Mouse (Mus musculus) MEL (cell line): Measurements from ENCODE around the gene Srgap1. TPM values are rescaled to one million over a fixed set of nuclear protein-coding genes. Genes with fewer than 3 reads are reported as not detected.

ENCODE experiments used
- DNase-seq: peaks from one replicate; pipeline ENCODE4 v3.0.0; 2011; ENCODE audit warnings: low read depth, low spot score
- H3K27ac ChIP-seq: 2 replicates; pipeline ENCODE4 v1.5.1; 2012; ENCODE audit warnings: low read depth, mild to moderate bottlenecking, control low read depth, low read length, moderate library complexity; ENCODE audit not compliant: control insufficient read depth
- H3K27me3 ChIP-seq, 2 experiments: fragments of 150-350 bp in 1 of 2; sonication (generic) in 1 of 2; 2 replicates each; pipeline ENCODE4 v1.6.1; 2012; ENCODE audit warnings: low read length in 2 of 2, mild to moderate bottlenecking in 2 of 2, improper control_type of control experiment in 1 of 2, moderate library complexity in 1 of 2; ENCODE audit not compliant: insufficient read depth in 2 of 2, control insufficient read depth in 1 of 2
- H3K36me3 ChIP-seq, 2 experiments: 2 replicates each; pipeline ENCODE4 v1.6.1; 2012 to 2014; ENCODE audit warnings: low read length in 2 of 2, improper control_type of control experiment in 1 of 2, inconsistent platforms in 1 of 2, mild to moderate bottlenecking in 1 of 2; ENCODE audit not compliant: insufficient read depth in 2 of 2, control insufficient read depth in 1 of 2
- H3K4me1 ChIP-seq, 2 experiments: fragments of 150-350 bp in 1 of 2; sonication (generic) in 1 of 2; 2 replicates each; pipeline ENCODE4 v1.6.1; 2012; ENCODE audit warnings: low read length in 2 of 2, improper control_type of control experiment in 1 of 2, mild to moderate bottlenecking in 1 of 2; ENCODE audit not compliant: insufficient read depth in 2 of 2, control insufficient read depth in 1 of 2
- H3K4me3 ChIP-seq, 2 experiments: fragments of 150-350 bp in 1 of 2; sonication (generic) in 1 of 2; 2 replicates each; pipeline ENCODE4 v1.5.1; 2012; ENCODE audit warnings: low read depth in 2 of 2, low read length in 2 of 2, mild to moderate bottlenecking in 2 of 2, moderate library complexity in 2 of 2, control low read depth in 1 of 2, improper control_type of control experiment in 1 of 2; ENCODE audit not compliant: control insufficient read depth in 1 of 2, insufficient read depth in 1 of 2
- H3K79me2 ChIP-seq: 2 replicates; pipeline ENCODE4 v1.6.1; 2012; ENCODE audit warnings: mild to moderate bottlenecking, low read length, moderate library complexity; ENCODE audit not compliant: control insufficient read depth, poor library complexity, insufficient read depth
- H3K9ac ChIP-seq: 2 replicates; pipeline ENCODE4 v1.6.1; 2012; ENCODE audit warnings: low read depth, mild to moderate bottlenecking, control low read depth, low read length, moderate library complexity; ENCODE audit not compliant: control insufficient read depth, poor library complexity, severe bottlenecking
- H3K9me3 ChIP-seq: fragments of 150-350 bp; sonication (generic); replicated peaks from 2 replicates; pipeline ENCODE4 v1.6.1; 2012; ENCODE audit warnings: mild to moderate bottlenecking, low read length, improper control_type of control experiment, moderate library complexity; ENCODE audit not compliant: insufficient read depth
- BHLHE40 ChIP-seq: IDR thresholded peaks from 2 replicates; pipeline ENCODE4 v1.6.1; 2012; ENCODE audit warnings: low read depth, mild to moderate bottlenecking, inconsistent platforms, low read length, improper control_type of control experiment, borderline replicate concordance
- CHD1 ChIP-seq: IDR thresholded peaks from 2 replicates; pipeline ENCODE4 v1.6.1; 2012; ENCODE audit warnings: low read depth, mild to moderate bottlenecking, inconsistent platforms, low read length, improper control_type of control experiment
- CHD2 ChIP-seq: IDR thresholded peaks from 2 replicates; pipeline ENCODE4 v1.6.1; 2011; ENCODE audit warnings: low read length, improper control_type of control experiment
- E2F4 ChIP-seq: IDR thresholded peaks from 2 replicates; pipeline ENCODE4 v1.6.1; 2011; ENCODE audit warnings: low read depth, low read length, improper control_type of control experiment, borderline replicate concordance
- ELF1 ChIP-seq: IDR thresholded peaks from 2 replicates; pipeline ENCODE4 v1.6.1; 2014; ENCODE audit warnings: low read depth, mild to moderate bottlenecking, inconsistent platforms, low read length, improper control_type of control experiment, moderate library complexity
- ETS1 ChIP-seq: IDR thresholded peaks from 2 replicates; pipeline ENCODE4 v1.6.1; 2012; ENCODE audit warnings: low read depth, mild to moderate bottlenecking, inconsistent platforms, low read length, improper control_type of control experiment, moderate library complexity
- JUND ChIP-seq: IDR thresholded peaks from 2 replicates; pipeline ENCODE4 v1.6.1; 2011; ENCODE audit warnings: low read depth, mild to moderate bottlenecking, improper control_type of control experiment, low read length
- MAFK ChIP-seq: IDR thresholded peaks from 2 replicates; pipeline ENCODE4 v1.6.1; 2011; ENCODE audit warnings: low read depth, mild to moderate bottlenecking, low read length, improper control_type of control experiment, borderline replicate concordance
- MAX ChIP-seq: IDR thresholded peaks from 2 replicates; pipeline ENCODE4 v1.6.1; 2011; ENCODE audit warnings: low read length, improper control_type of control experiment
- MAZ ChIP-seq: IDR thresholded peaks from 2 replicates; pipeline ENCODE4 v1.6.1; 2012; ENCODE audit warnings: low read depth, mild to moderate bottlenecking, inconsistent platforms, low read length, improper control_type of control experiment
- MEF2A ChIP-seq: IDR thresholded peaks from 2 replicates; pipeline ENCODE4 v1.6.1; 2014; ENCODE audit warnings: low read depth, mild to moderate bottlenecking, inconsistent platforms, low read length, improper control_type of control experiment; ENCODE audit not compliant: poor library complexity, insufficient replicate concordance, severe bottlenecking; ENCODE audit errors: extremely low read depth
- MYB ChIP-seq: IDR thresholded peaks from 2 replicates; pipeline ENCODE4 v1.6.1; 2011; ENCODE audit warnings: mild to moderate bottlenecking, low read depth, low read length, improper control_type of control experiment
- NELFE ChIP-seq: IDR thresholded peaks from 2 replicates; pipeline ENCODE4 v1.6.1; 2011; ENCODE audit warnings: low read depth, low read length, improper control_type of control experiment
- NRF1 ChIP-seq: IDR thresholded peaks from 2 replicates; pipeline ENCODE4 v1.6.1; 2014; ENCODE audit warnings: low read depth, mild to moderate bottlenecking, inconsistent platforms, low read length, improper control_type of control experiment, moderate library complexity; ENCODE audit not compliant: poor library complexity, insufficient read depth, severe bottlenecking
- POLR2A ChIP-seq, 2 experiments: IDR thresholded peaks; 2 replicates each; pipeline ENCODE4 v1.6.1; 2011 to 2012; ENCODE audit warnings: low read length in 2 of 2, mild to moderate bottlenecking in 2 of 2, control low read depth in 1 of 2, improper control_type of control experiment in 1 of 2, low read depth in 1 of 2, moderate library complexity in 1 of 2; ENCODE audit not compliant: control insufficient read depth in 1 of 2, insufficient read depth in 1 of 2, poor library complexity in 1 of 2
- RAD21 ChIP-seq: IDR thresholded peaks from 2 replicates; pipeline ENCODE4 v1.6.1; 2011; ENCODE audit warnings: mild to moderate bottlenecking, low read depth, low read length, improper control_type of control experiment
- RCOR1 ChIP-seq: IDR thresholded peaks from 2 replicates; pipeline ENCODE4 v1.6.1; 2012; ENCODE audit warnings: low read depth, mild to moderate bottlenecking, inconsistent platforms, low read length, improper control_type of control experiment
- SMC3 ChIP-seq: IDR thresholded peaks from 2 replicates; pipeline ENCODE4 v1.6.1; 2011; ENCODE audit warnings: low read depth, low read length, improper control_type of control experiment
- TBP ChIP-seq: IDR thresholded peaks from 2 replicates; pipeline ENCODE4 v1.8.0; 2011; ENCODE audit warnings: low read depth, low read length, improper control_type of control experiment
- USF1 ChIP-seq: IDR thresholded peaks from 2 replicates; pipeline ENCODE4 v1.6.1; 2014; ENCODE audit warnings: low read depth, mild to moderate bottlenecking, inconsistent platforms, low read length, improper control_type of control experiment, moderate library complexity
- USF2 ChIP-seq, 2 experiments: IDR thresholded peaks; 2 replicates each; pipeline ENCODE4 v1.6.1; 2011 to 2012; ENCODE audit warnings: improper control_type of control experiment in 2 of 2, low read length in 2 of 2, borderline replicate concordance in 1 of 2, inconsistent platforms in 1 of 2, low read depth in 1 of 2, mild to moderate bottlenecking in 1 of 2; ENCODE audit not compliant: insufficient read depth in 1 of 2
- ZC3H11A ChIP-seq: IDR thresholded peaks from 2 replicates; pipeline ENCODE4 v1.6.1; 2012; ENCODE audit warnings: low read depth, mild to moderate bottlenecking, inconsistent platforms, low read length, improper control_type of control experiment
- ZKSCAN1 ChIP-seq: IDR thresholded peaks from 2 replicates; pipeline ENCODE4 v1.6.1; 2012; ENCODE audit warnings: low read depth, mild to moderate bottlenecking, inconsistent platforms, low read length, improper control_type of control experiment, moderate library complexity
- ZMIZ1 ChIP-seq: IDR thresholded peaks from 2 replicates; pipeline ENCODE4 v1.6.1; 2012; ENCODE audit warnings: low read depth, mild to moderate bottlenecking, inconsistent platforms, low read length, improper control_type of control experiment, moderate library complexity
- polyA plus RNA-seq, 2 experiments: library from polyadenylated mRNA; stranded (reverse) in 1 of 2; unstranded in 1 of 2; fragments of >175 nt in 1 of 2; fragments of >200 nt in 1 of 2; gene quantifications; 2 replicates each; pipeline versions ENCODE4 v1.2.1 to v1.2.4; 2012; ENCODE audit warnings: low replicate concordance in 2 of 2, low read depth in 1 of 2; ENCODE audit not compliant: insufficient read length in 2 of 2, insufficient read depth in 1 of 2, missing spikeins in 1 of 2
- total RNA-seq: library from RNA; depleted of rRNA; stranded (reverse); fragments of 300-350 nt; gene quantifications from 2 replicates; pipeline ENCODE4 v1.2.3, GENCODE M21; 2012

The Srgap1 gene
- total and polyA plus RNA-seq, 3 experiments, result not detected

DNA sequence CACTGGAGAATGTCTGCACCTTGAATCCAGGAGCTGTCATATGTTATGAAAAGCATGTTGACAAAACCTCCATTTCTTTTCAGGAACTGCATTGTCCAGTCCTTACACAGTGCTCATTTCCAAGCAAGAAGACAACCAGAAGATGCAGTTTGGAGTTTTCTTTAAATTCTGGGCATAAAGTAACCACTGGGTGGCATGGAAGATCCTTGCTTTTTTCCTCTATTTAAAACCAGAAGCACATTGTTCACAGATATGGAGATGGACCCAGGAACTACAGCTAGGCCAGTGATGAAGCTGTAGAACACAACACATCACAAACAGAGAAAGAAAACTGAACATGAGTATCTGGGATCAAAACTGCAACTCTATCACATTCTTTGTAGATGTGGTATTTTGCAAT, 22.0 kb upstream of the Srgap1 start:
- no peak overlapping the region for H3K4me3 ChIP-seq
- no peak for DNase-seq
- TF ChIP-seq MAX (no peak), ZC3H11A (no peak), RCOR1 (no peak), POLR2A (IDR thresholded peaks at IDR 0.05; ENCODE audit: control insufficient read depth in 1 of 2, insufficient read depth in 1 of 2, low read depth in 1 of 2, low read length in 2 of 2, poor library complexity in 1 of 2) (no peak), SMC3 (no peak), ELF1 (no peak), ZMIZ1 (no peak), CHD2 (no peak), MYB (no peak), USF2 (IDR thresholded peaks at IDR 0.05; ENCODE audit: borderline replicate concordance in 1 of 2, insufficient read depth in 1 of 2, low read depth in 1 of 2, low read length in 2 of 2) (no peak), ETS1 (no peak), E2F4 (no peak)
- TF ChIP-seq, all 39 proteins: peak for 0

DNA sequence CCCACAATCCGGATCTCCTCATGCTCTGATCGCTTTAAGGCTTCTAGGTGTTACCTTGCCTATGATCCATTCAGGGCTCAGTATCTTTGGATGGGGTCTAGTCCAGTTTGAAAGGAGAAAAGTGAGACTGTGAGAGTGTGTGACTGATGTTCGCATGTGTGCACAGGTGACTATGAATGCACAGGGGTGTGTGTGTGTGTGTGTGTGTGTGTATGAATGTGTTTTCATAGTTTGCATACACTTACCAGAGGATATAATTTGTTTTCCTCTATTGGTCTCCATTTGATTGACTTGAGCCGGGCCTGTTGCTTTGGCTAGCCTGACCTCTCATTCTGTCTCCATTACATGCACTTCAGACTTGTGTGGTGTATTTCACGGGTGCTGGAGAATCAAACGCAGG, 8.7 kb upstream of the Srgap1 start:
- Histone ChIP-seq H3K4me3 (no peak overlapping the region), H3K27me3 (no peaks in the 10 kb centered on the region), H3K4me1 (no peaks in the 10 kb centered on the region), H3K27ac (no peak overlapping the region), H3K9me3 (no peaks in the 10 kb centered on the region), H3K79me2 (no peaks in the 10 kb centered on the region), H3K36me3 (no peaks in the 10 kb centered on the region), H3K9ac (no peak overlapping the region)
- no peak for DNase-seq
- TF ChIP-seq USF2 (IDR thresholded peaks at IDR 0.05; ENCODE audit: borderline replicate concordance in 1 of 2, insufficient read depth in 1 of 2, low read depth in 1 of 2, low read length in 2 of 2) (no peak), ZKSCAN1 (no peak), CHD1 (no peak), BHLHE40 (no peak), JUND (no peak), TBP (no peak), ETS1 (no peak), MEF2A (no peak), ZC3H11A (no peak), USF1 (no peak), MAFK (no peak), NRF1 (no peak), MAZ (no peak), RAD21 (no peak), NELFE (no peak), RCOR1 (no peak)

More for the DNA sequence above, 22.0 kb upstream of the Srgap1 start:
- H3K9ac ChIP-seq, result no peak overlapping the region
- H3K27me3 ChIP-seq, result no peaks in the 10 kb centered on the region; a peak in 1 of 4 replicates
- no peak overlapping the region for H3K27ac ChIP-seq
- H3K9me3 ChIP-seq, result no peaks in the 10 kb centered on the region
- H3K4me1 ChIP-seq, result no peaks in the 10 kb centered on the region
- no peaks in the 10 kb centered on the region for H3K79me2 ChIP-seq
- no peaks in the 10 kb centered on the region for H3K36me3 ChIP-seq
